Mouse (Mus musculus): ENCODE results near the gene Cd300lb.

The Cd300lb gene

DNA sequence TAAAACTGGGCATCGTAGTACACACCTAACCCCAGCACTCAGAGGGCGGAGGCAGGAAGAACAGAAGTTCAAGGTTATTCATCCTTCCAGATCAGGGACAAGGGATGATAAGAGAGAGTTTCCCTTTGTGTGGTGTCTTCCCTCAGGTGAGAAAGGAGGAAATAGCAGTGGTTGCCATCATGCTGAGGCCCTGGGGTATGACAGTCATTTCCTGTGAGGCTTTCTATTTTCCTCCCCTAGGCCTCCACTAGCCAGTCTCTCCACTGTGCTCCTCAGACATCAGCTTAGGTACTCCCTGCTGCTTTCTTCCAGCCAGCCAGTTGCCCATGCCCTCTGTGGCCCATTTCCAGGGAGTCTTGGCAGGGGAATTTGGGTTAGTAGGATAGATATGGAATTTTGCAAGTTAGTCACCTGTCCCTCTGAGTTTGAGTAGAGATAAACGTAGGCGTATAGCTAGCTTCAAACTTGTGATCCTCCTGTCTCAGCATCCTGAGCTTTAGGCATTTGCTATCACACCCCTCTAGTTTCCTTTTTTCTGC lies 50.9 kb downstream of the Cd300lb start:
- no peak for DNase-seq (ENCODE audit: low spot score in 2 of 2)

DNA sequence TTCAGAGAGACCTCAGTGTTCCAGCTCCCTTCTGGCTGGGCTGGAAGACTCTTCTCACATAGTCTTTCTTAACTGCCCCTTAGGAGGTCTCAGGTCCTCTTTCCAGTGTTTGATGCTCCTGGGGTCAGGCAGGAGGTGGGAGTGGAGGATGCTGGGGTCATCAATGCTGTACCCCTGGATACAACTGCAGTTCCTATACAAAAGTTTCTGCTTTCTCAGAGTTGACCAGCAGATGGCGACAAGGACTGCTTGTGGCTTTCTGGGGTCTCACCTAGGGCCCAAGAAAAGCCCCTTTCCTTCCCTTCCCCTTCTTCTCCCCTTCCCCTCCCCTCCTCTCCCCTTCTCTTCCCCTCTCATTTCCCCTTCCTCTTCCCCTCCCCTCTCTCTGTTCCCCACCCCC lies 53.6 kb downstream of the Cd300lb start:
- no peak for DNase-seq (ENCODE audit: low spot score in 2 of 2)

GRCm38 (mm10) chr11:114880185-114880584 lies 54.0 kb downstream of the Cd300lb start:
- DNase-seq (ENCODE audit: low spot score in 2 of 2) = no peak

DNA sequence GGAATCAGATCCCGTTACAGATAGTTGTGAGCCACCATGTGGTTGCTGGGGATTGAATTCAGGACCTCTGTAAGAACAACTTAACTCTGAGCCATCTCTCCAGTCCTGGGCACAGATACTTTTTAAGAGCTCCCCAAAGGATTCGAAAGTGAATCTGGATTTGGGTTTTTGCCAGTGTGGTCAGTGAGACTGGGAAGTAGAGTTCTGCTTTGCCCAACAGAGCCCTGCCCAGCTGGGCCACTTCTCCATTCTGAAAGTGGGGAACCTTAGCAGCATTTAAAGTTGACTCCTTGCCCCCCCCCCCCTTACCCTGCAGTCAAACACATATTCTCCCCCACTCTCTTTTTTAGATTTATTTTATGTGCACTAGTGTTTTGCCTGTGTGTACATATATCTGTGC lies 54.5 kb downstream of the Cd300lb start:
- DNase-seq (ENCODE audit: low spot score in 2 of 2) = no peak

- peak in 1 of 2 experiments; percentile 54 for DNase-seq (ENCODE audit: low spot score in 2 of 2)
Observed at GRCm38 (mm10) chr11:114877145-114877544, 57.0 kb downstream of the Cd300lb start.

DNA sequence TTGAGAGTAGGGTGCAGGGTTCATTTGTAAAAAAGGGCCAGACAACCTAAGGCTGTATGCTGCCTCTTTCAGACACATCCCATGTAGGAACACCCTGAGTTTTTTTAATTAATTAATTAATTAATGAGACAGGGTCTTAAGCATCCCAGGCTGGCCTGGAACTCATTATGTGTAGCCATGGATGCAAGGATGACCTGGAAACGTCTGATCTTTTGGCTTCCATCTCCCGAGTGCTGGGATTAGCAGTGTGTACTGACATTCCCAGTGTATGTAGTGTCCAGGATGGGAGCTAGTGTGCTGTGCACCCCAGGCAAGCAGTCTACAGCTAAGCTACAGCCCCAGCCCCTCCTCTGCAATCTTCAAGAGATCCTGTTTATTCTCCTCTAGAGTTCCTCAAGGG lies 57.6 kb downstream of the Cd300lb start:
- no peak for DNase-seq (ENCODE audit: low spot score in 2 of 2)

DNA sequence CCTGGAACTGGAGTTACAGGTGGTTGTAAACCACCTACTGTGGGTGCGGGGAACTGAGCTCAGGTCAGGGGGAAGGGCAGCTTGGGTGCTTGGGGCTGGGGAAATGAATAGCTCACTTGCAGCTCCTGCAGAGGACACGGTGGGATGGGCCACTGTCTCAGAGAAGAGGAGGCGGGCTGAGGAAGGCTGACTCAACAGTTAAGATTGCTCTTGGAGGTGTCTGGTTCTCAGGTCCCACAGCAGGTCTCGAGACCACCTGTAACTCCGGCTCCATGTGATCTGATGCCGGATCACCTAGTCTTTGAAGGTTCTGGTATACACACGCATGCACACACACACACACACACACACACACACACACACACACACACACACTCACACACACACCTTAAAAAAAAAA lies 58.0 kb downstream of the Cd300lb start:
- no peak for DNase-seq (ENCODE audit: low spot score in 2 of 2)

DNA sequence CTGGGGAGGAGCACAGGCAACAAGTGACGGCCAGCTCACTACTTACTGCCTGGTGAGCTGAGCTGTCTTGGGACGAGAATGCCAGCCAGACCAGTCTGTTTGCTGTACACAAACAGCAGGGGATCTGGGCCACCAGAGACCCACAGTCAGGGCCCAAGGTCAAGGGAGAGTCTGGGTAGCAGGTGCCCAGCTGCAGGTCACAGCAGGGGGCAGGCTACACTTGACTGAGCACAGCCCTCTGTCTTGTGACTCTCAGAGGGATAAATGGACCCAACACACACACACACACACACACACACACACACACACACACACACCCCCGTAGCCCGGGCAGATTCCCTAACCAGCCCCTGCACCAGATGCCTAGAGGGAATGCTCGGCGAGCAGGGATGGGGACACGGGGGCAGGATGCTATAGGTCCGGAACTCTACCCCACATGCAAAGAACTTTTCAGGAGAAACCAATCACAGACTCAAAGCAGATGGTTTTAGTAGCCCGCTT lies 58.8 kb downstream of the Cd300lb start:
- DNase-seq (ENCODE audit: low spot score in 2 of 2) = no peak

DNA sequence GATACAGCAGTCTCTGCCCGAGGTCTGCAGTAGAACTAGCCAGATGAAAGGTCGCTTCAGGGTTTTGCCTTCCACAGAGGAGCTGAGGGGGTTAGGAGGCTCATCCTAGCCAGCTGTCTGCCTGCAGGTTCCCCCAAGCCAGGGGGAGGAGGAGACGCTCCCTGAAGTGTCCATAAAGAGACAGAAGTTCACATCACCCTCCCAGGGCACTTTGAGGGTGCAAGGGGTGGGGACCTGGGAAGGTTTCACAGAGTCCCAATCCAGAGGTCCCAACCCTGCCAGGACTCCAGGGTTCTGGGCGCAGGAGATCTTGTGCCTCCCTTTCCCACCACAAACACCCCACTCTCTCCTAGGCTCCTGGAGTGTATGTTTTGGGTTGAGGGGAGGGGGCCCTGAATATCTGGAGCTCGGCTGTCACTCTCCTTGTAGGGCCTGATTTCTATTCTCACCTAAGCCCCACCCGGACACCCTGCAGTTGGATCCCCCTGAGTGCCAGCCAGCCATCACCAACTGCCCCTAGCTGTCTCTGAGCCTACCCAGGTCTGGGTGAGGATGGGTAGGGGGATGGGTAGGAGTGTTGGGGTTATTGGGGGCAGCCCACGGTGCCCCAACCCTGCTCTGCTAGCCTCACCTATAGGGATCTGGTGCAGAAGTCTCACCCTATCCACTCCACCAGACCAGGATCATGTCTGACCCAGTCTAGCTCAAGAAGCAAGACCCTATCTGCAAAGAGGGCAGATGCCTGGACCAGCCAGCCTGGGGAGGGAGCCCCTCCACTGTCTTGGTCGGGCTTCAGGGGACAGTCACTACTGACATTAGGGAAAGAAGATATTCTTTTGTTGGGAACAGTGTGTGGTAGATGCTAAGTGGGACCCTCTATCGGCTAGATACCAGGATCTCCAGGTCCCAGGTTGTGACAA lies 59.7 kb downstream of the Cd300lb start:
- no peak for DNase-seq (ENCODE audit: low spot score in 2 of 2)

- DNase-seq (ENCODE audit: low spot score in 2 of 2) = no peak
Observed at GRCm38 (mm10) chr11:114873022-114873817, 61.0 kb downstream of the Cd300lb start.
